Comparison of ENCODE assay signal across 17 mouse cellular contexts in genomic region chr3:65925058-65925740, GRCm38 (mm10). TPM values are rescaled to one million over a fixed set of nuclear protein-coding genes. Genes with fewer than 3 reads are reported as not detected.
DNase-seq lines count a peak whose midpoint lies in the region; ATAC-seq and TF ChIP-seq lines count a peak whose summit lies in the region.
"Had no signal": no experiment of that assay in that cellular context is flagged by ENCODE, and none has a peak within 500 bp of the region (broad histone marks: within the 10 kb centered on the region; RNA-seq: fewer than 3 reads in every experiment).

No protein-coding gene starts in this region.

- no peak overlapping the region for H3K9ac ChIP-seq in kidney, embryonic 14.5 days (ENCODE audit: low read depth, low read length)
- H3K9ac ChIP-seq in MEL (ENCODE audit: control insufficient read depth, low read depth, low read length, poor library complexity, severe bottlenecking) = no peak overlapping the region
- H3K9ac ChIP-seq in liver, embryonic 15.5 days = no peak overlapping the region
- H3K9ac ChIP-seq: forebrain, embryonic 13.5 days; limb, embryonic 13.5 days; midbrain, embryonic 15.5 days had no signal

- TF ChIP-seq EP300 in MEL (IDR thresholded peaks at IDR 0.05; ENCODE audit: low read depth in 1 of 2, low read length in 2 of 2) = peak; percentile 46 to 67; a peak in 3 of 4 replicates

- peak; percentile 21 for DNase-seq in kidney, adult 18-20 months
- DNase-seq in 416B (ENCODE audit: low read depth) = peak; percentile 46
- DNase-seq in MEL (ENCODE audit: low read depth, low spot score) = peak; percentile 84
- DNase-seq in layer of hippocampus, adult 9-10 months (ENCODE audit: low spot score) = no peak
- DNase-seq in spleen, postnatal 10 days (ENCODE audit: low spot score in 2 of 2) = no peak
- DNase-seq: cerebellum, postnatal 10 days; embryo, embryonic 11 days; lung, postnatal 4 days; right cerebral cortex, postnatal 25 days had no signal

- ATAC-seq in kidney, embryonic 14.5 days (ENCODE audit: low FRiP score, low TSS enrichment) = no peak
- ATAC-seq in liver, embryonic 15.5 days (ENCODE audit: insufficient read depth) = peak; percentile 38; the same call in 1 of the 2 replicates
- ATAC-seq: forebrain, embryonic 13.5 days; inflammation-experienced regulatory T-cells, adult 6 months; midbrain, embryonic 15.5 days; Patski had no signal

- WGBS in kidney, embryonic 14.5 days = 80% methylated on average over 5 of the region's 5 CpGs
- WGBS in liver, embryonic 15.5 days (ENCODE audit: insufficient replicate concordance) = 60% methylated on average over 5 of the region's 5 CpGs

- no peak overlapping the region for H3K27ac ChIP-seq in kidney, embryonic 14.5 days (ENCODE audit: low read depth, low read length)
- H3K27ac ChIP-seq in MEL (ENCODE audit: control insufficient read depth, low read depth, low read length) = peak overlapping the region; percentile 25; the same call in 1 of the 2 replicates
- H3K27ac ChIP-seq in liver, embryonic 15.5 days (replicated peaks) = no peak overlapping the region
- H3K27ac ChIP-seq: forebrain, embryonic 13.5 days; layer of hippocampus, adult 2 months; limb, embryonic 13.5 days; midbrain, embryonic 15.5 days had no signal

- H3K9me3 ChIP-seq in kidney, embryonic 14.5 days (ENCODE audit: control insufficient read depth, low read length) = no peaks in the 10 kb centered on the region
- no peaks in the 10 kb centered on the region for H3K9me3 ChIP-seq in MEL (replicated peaks; ENCODE audit: insufficient read depth, low read length)
- no peaks in the 10 kb centered on the region for H3K9me3 ChIP-seq in liver, embryonic 15.5 days (replicated peaks)
- H3K9me3 ChIP-seq: forebrain, embryonic 13.5 days; limb, embryonic 13.5 days; midbrain, embryonic 15.5 days had no signal

- no peak for TF ChIP-seq RAD21 in MEL (IDR thresholded peaks at IDR 0.05; ENCODE audit: low read depth, low read length)

- H3K36me3 ChIP-seq in kidney, embryonic 14.5 days (ENCODE audit: control insufficient read depth, insufficient read depth, low read length) = no peaks in the 10 kb centered on the region
- H3K36me3 ChIP-seq in MEL (ENCODE audit: control insufficient read depth in 1 of 2, insufficient read depth in 2 of 2, low read length in 2 of 2) = peaks cover 0 to 6% of the 10 kb centered on the region in 2 experiments; a peak in 2 of 4 replicates
- H3K36me3 ChIP-seq in liver, embryonic 15.5 days (replicated peaks) = no peaks in the 10 kb centered on the region
- H3K36me3 ChIP-seq: limb, embryonic 13.5 days; midbrain, embryonic 15.5 days had no signal

- no peak for TF ChIP-seq POLR2A in MEL (IDR thresholded peaks at IDR 0.05; ENCODE audit: control insufficient read depth in 1 of 2, insufficient read depth in 1 of 2, low read depth in 1 of 2, low read length in 2 of 2, poor library complexity in 1 of 2)

- H3K4me1 ChIP-seq in kidney, embryonic 14.5 days (ENCODE audit: control insufficient read depth, insufficient read depth, low read length) = peaks cover 10% of the 10 kb centered on the region
- H3K4me1 ChIP-seq in MEL (ENCODE audit: control insufficient read depth in 1 of 2, insufficient read depth in 2 of 2, low read length in 2 of 2) = peaks cover 6 to 15% of the 10 kb centered on the region in 2 experiments
- peaks cover 23% of the 10 kb centered on the region for H3K4me1 ChIP-seq in liver, embryonic 15.5 days (replicated peaks)

- H3K27me3 ChIP-seq in kidney, embryonic 14.5 days (ENCODE audit: control insufficient read depth, insufficient read depth, low read length) = no peaks in the 10 kb centered on the region
- H3K27me3 ChIP-seq in MEL (ENCODE audit: control insufficient read depth in 1 of 2, insufficient read depth in 2 of 2, low read length in 2 of 2) = no peaks in the 10 kb centered on the region; a peak in 2 of 4 replicates
- H3K27me3 ChIP-seq in liver, embryonic 15.5 days = no peaks in the 10 kb centered on the region
- H3K27me3 ChIP-seq: forebrain, embryonic 13.5 days; limb, embryonic 13.5 days; midbrain, embryonic 15.5 days; Patski had no signal

- no peak overlapping the region for H3K4me2 ChIP-seq in kidney, embryonic 14.5 days (replicated peaks; ENCODE audit: low read depth, low read length)
- no peak overlapping the region for H3K4me2 ChIP-seq in liver, embryonic 15.5 days
- H3K4me2 ChIP-seq: forebrain, embryonic 13.5 days; limb, embryonic 13.5 days; midbrain, embryonic 15.5 days had no signal

- H3K79me2 ChIP-seq in MEL (ENCODE audit: control insufficient read depth, insufficient read depth, low read length, poor library complexity) = no peaks in the 10 kb centered on the region

- TF ChIP-seq CTCF in MEL (IDR thresholded peaks at IDR 0.05 in 2 of 3, conservative IDR thresholded peaks at IDR 0.05 in 1 of 3; ENCODE audit: control insufficient read depth in 1 of 3, insufficient read depth in 1 of 3, low read depth in 2 of 3, low read length in 3 of 3, poor library complexity in 1 of 3, severe bottlenecking in 1 of 3) = no peak

- H3K4me3 ChIP-seq in kidney, embryonic 14.5 days (ENCODE audit: low read length) = no peak overlapping the region
- no peak overlapping the region for H3K4me3 ChIP-seq in MEL (ENCODE audit: control insufficient read depth in 1 of 2, insufficient read depth in 1 of 2, low read depth in 2 of 2, low read length in 2 of 2)
- H3K4me3 ChIP-seq in liver, embryonic 15.5 days (replicated peaks) = no peak overlapping the region
- H3K4me3 ChIP-seq: forebrain, embryonic 13.5 days; layer of hippocampus, adult 2 months; limb, embryonic 13.5 days; midbrain, embryonic 15.5 days had no signal

TF ChIP-seq in MEL, 35 proteins besides CTCF, POLR2A, EP300 and RAD21:
- TF ChIP-seq MAX (IDR thresholded peaks at IDR 0.05; ENCODE audit: low read length) (no peak), NELFE (IDR thresholded peaks at IDR 0.05; ENCODE audit: low read depth, low read length) (no peak), MYB (IDR thresholded peaks at IDR 0.05; ENCODE audit: low read depth, low read length) (no peak), TBP (IDR thresholded peaks at IDR 0.05; ENCODE audit: low read depth, low read length) (no peak), MAZ (IDR thresholded peaks at IDR 0.05; ENCODE audit: low read depth, low read length) (no peak), GATA1 (IDR thresholded peaks at IDR 0.05; ENCODE audit: low read depth, low read length) (peak; percentile 66), E2F4 (IDR thresholded peaks at IDR 0.05; ENCODE audit: borderline replicate concordance, low read depth, low read length) (no peak), ETS1 (IDR thresholded peaks at IDR 0.05; ENCODE audit: low read depth, low read length) (peak; percentile 45; the same call in 1 of the 2 replicates), MAFK (IDR thresholded peaks at IDR 0.05; ENCODE audit: borderline replicate concordance, low read depth, low read length) (no peak), ZKSCAN1 (IDR thresholded peaks at IDR 0.05; ENCODE audit: low read depth, low read length) (no peak), USF2 (IDR thresholded peaks at IDR 0.05; ENCODE audit: borderline replicate concordance in 1 of 2, insufficient read depth in 1 of 2, low read depth in 1 of 2, low read length in 2 of 2) (no peak), MYC (IDR thresholded peaks at IDR 0.05; ENCODE audit: low read depth, low read length) (0 out of 2 replicates have a peak, but pooled peaks have one; percentile 65)

RNA-seq across cellular contexts. Expression of gene Ccnl1, which starts 32.9 kb away (rescaled TPM):
- polyA plus RNA-seq in kidney, embryonic 14.5 days (2014; fragmentation: Nextera tagmentation; extraction: Ambion mirVana) = 88.7 and 136 TPM in 2 replicates
- total RNA-seq in MEL (2012; rRNA removed) = 20.1 and 20.5 TPM in 2 replicates
- 10 to 100 TPM in 1 of 2 experiments, not detected in 1; 56.5 TPM for polyA plus RNA-seq in MEL (2012; ENCODE audit: insufficient read depth in 1 of 2, insufficient read length in 2 of 2, low read depth in 1 of 2, low replicate concordance in 2 of 2, missing spikeins in 1 of 2)
- polyA plus RNA-seq in liver, embryonic 15.5 days (2015; fragmentation: Nextera tagmentation; extraction: Ambion mirVana) = 45.2 and 48.0 TPM in 2 replicates

Comparison
In these comparisons a context has a peak if more than half of its experiments do, and no peak if none do; other contexts are left out.
1. DNase-seq: peak in kidney, adult 18-20 months (single experiment), 416B (single experiment) and MEL (single experiment); none in layer of hippocampus, adult 9-10 months (single experiment) and spleen, postnatal 10 days (0 of 2).